Mouse (Mus musculus) cortical plate, adult 2 months (tissue): ENCODE measurements around the gene Shroom3.

Source experiments
- CTCF ChIP-seq: fragments of 200-500 bp; IDR thresholded peaks from 2 replicates; pipeline ENCODE4 v1.5.1; 2011; ENCODE audit warnings: mild to moderate bottlenecking, control low read depth, low read length; ENCODE audit not compliant: insufficient read depth; ENCODE audit errors: extremely low read depth
- POLR2A ChIP-seq: fragments of 200-500 bp; IDR thresholded peaks from 2 replicates; pipeline ENCODE4 v1.6.1; 2011; ENCODE audit warnings: mild to moderate bottlenecking, low read length, control low read depth; ENCODE audit not compliant: insufficient read depth; ENCODE audit errors: extremely low read depth

- TF ChIP-seq CTCF (no peak), POLR2A (no peak)
Measured at GRCm38 (mm10) chr5:92745390-92746253, 62.4 kb downstream of the Shroom3 start.
